Mouse (Mus musculus): ENCODE results near the gene Rab43.

- TF ChIP-seq CTCF (IDR thresholded peaks at IDR 0.05; ENCODE audit: low read depth) (no peak), EP300 (IDR thresholded peaks at IDR 0.05; ENCODE audit: low read depth) (no peak)
Measured at GRCm38 (mm10) chr6:87799576-87799975, 12.4 kb downstream of the Rab43 start.
